Mouse (Mus musculus) mouse trophoblast stem cell (cell line): ENCODE data around the gene Gm20538.

Experiments
- in situ Hi-C, 2 experiments: fragments of 300-500 bp; cut with MseI, MboI; formaldehyde crosslinking; loops; 2 replicates in 1 of 2; 3 replicates in 1 of 2; pipeline ENCODE4 v1.15.1; 2025

Gene Gm20538

GRCm38 (mm10) chr19:44535376-44535775 is 17.3 kb downstream of the Gm20538 start:
- in situ Hi-C loops, result loop anchor here in 1 of 2 experiments (10.0 kb wide), 1 partner anchor 61 kb away; no protein-coding TSS in a partner anchor

- in situ Hi-C loops, result loop anchor here in 1 of 2 experiments (10.0 kb wide), 1 partner anchor 55 kb away; no protein-coding TSS in a partner anchor
Observed at GRCm38 (mm10) chr19:44530018-44530417, 22.6 kb downstream of the Gm20538 start.

DNA sequence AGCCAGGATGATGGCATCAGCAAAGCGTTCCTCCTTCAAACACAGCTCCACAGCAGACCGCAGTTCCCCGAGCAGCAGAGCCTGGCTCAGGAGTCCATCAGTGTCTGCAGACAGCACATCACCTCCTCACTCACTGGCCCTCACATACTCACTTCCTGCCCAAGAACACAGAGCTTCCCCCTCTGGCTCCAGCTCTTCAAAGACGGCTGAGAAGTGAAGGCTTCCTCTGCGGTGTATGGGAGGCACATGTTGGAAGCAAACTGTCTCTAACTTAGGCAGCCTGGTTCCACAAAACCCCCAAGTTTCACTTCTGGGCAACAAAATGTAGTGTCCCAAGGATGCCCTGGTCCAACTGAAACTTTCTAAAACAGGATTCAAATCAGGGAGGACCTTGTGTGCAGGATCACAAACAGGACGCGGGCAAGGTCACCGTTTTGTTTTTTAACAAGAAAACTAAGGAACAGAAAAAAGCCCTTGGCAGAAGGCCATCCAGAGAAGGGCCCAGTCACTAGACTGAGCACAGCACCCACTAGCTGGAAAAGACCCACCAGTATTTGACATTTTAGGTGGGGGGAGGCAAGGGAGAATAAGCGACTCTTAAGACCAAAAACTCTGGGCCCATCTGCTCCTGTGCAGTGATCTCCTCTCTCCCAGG is 27.0 kb downstream of the Gm20538 start:
- in situ Hi-C loops, result no loop called here

GRCm38 (mm10) chr19:44519152-44519551 is 33.5 kb downstream of the Gm20538 start:
- in situ Hi-C loops, result no loop called here

DNA sequence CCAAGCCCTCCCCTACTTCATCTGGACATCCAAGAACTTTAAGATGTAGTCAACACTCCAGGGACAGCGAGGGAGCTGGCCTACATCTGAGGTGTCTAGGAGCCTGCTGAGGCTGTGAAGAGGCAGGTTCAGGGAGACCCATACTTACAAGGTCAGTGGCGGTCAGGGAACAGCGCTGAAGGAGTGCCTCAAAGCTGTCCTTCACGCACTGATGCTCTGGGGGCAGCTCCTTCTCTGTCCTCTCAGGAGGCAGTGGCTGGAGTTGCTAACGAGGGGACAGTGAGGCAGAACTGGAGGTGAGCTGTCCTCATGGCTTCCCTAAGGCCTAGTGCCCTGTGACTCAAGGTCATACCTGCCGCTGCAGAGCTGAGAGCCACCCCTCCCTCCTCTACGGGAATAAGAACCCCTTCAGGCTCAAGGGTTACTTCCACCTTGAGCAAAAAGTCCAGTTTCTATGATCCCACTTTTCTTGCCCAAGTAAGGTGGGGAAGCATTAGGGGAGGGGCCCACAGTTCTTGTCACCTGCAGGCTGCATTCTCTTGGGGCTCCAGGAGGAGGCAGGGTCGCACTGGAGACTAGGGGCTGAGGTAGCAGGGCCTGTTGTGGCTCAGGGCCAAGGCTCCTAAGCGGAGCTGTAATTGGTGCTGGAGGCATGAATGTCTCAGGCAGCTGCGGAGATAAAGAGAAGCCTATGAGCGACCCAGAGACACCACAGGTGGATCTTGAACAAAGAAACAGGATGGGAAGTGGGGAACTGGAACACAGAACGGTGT is 34.4 kb downstream of the Gm20538 start:
- in situ Hi-C loops, result no loop called here

- in situ Hi-C loops, result no loop called here
Observed at GRCm38 (mm10) chr19:44515769-44516168, 36.9 kb downstream of the Gm20538 start.

GRCm38 (mm10) chr19:44514521-44515451 is 37.8 kb downstream of the Gm20538 start:
- in situ Hi-C loops, result no loop called here

DNA sequence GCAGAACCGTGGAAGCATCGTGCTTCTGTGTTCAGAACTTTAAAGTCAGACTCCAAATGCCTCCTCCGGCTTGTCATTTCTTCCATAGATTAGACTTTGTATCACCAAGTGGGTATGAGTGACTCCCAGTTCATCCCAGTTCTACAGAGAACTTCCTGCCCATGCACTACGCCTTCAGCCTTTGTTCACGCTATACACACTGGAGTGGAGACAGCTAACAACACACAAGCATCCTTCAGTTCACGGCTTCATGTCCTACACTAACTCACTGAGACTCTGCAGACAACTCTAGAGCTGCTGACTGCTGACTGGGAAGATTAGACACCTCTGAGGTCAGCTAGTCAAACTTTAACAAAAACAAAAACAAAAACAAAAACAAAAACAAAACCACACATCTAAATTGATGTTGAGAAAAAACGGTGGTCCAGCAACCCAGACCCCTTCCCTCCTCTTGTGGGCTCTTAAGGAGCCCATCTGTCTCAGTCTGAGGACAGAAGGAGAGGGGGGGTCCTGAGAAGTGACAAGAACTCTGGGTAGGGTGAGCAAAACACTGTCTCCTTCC is 38.6 kb downstream of the Gm20538 start:
- in situ Hi-C loops, result no loop called here

- in situ Hi-C loops, result no loop called here
Observed at GRCm38 (mm10) chr19:44513054-44513833, 39.4 kb downstream of the Gm20538 start.

GRCm38 (mm10) chr19:44512601-44513000 is 40.0 kb downstream of the Gm20538 start:
- in situ Hi-C loops, result no loop called here

DNA sequence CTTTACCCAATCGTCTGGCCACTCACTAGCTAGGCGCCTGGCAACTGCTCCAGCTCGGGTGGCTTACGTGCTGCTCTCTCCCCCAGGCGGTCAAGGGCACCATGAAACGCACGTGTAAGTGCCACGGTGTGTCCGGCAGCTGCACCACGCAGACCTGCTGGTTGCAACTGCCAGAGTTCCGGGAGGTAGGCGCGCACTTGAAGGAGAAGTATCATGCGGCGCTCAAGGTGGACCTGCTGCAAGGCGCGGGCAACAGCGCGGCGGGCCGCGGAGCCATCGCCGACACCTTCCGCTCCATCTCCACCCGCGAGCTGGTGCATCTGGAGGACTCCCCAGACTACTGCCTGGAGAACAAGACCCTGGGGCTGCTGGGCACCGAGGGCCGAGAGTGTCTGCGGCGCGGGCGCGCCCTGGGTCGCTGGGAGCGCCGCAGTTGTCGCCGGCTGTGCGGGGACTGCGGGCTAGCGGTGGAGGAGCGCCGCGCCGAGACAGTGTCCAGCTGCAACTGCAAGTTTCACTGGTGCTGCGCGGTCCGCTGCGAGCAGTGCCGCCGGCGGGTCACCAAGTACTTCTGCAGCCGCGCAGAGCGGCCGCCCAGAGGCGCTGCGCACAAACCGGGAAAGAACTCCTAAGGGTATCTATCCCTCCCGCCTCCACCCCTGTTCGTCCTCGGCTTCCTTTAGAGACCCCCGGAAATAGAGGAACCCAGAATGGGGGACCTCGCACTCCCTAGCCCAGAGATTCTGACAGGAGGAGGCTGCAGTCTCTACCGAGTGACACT is 41.0 kb downstream of the Gm20538 start:
- in situ Hi-C loops, result no loop called here

DNA sequence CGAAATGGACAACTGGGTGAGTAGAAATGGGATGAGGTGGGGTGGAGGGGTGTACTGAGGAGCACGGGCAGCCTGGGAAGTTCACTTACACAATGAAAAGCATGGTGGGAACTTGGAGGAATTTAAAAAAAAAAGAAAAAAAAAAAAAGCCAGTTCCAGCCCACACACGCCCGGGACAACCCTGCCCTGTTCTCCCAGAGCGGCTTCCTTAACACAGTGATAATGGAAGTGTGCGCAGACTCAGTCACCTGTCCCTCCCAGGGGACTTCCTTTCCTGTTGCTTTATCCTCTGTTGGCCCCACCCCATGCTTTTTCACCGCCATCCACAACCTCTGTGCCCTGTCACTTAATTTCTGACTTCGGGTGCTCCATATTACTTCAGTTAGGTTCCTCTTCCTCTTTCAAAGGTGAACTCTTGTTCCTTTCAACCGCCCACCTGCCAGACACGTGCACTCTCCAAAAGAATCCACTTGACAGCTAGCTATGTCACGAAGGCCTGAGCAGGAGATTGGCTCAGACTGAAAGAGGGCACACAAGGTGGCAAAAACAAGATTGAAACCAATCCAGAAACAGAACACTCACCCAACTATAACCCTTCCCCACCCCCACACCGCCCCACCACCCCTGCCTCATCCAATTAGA is 42.0 kb downstream of the Gm20538 start:
- in situ Hi-C loops, result no loop called here

GRCm38 (mm10) chr19:44502741-44503140 is 49.9 kb downstream of the Gm20538 start:
- in situ Hi-C loops, result no loop called here

DNA sequence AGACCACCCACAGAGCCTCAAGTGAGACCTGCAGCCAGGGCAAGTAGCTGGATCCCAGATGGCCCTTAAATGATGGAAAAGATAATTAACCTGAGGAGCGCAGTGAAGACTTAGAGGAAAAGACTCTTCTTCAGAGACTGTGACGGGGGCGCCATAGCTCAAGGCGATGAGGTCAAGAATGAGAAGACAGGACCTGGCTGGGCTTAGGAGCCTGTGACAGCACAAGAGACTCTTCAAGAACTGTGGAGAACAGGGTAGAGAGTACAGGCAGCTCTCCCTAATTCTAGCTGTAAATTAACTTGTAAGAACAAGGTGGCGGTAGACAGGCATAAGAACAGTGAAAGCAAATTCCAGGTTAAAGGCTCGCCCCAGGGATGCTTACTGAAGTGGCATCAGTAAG is 50.7 kb downstream of the Gm20538 start:
- in situ Hi-C loops, result no loop called here

- in situ Hi-C loops, result no loop called here
Observed at GRCm38 (mm10) chr19:44500240-44500639, 52.4 kb downstream of the Gm20538 start.

- in situ Hi-C loops, result no loop called here
Observed at GRCm38 (mm10) chr19:44498936-44499335, 53.7 kb downstream of the Gm20538 start.

DNA sequence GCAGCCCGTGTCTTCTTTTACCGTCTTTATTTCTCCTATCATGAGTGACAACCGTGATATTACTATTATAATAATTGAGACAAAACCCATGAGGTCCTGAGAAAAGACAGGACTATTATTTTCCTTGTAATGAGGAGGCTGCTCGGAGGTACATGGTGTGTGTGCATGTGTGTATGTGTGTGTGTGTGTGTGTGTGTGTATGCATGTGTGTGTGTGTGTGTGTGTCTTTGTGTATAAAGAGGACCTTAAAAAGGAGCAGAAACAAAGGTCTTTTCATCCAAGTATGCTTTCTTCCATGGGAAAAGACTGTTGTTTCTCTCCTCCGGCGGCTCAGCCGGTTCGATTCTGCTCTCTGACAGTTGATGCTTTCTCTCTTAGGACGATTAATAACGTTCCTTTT is 55.7 kb downstream of the Gm20538 start:
- in situ Hi-C loops, result no loop called here

GRCm38 (mm10) chr19:44496511-44496910 is 56.1 kb downstream of the Gm20538 start:
- in situ Hi-C loops, result no loop called here
